Mouse (Mus musculus): ENCODE data around the gene Sall4.
"Not testable (repeated sequence)": the region's sequence is repeated elsewhere in the genome, so short reads cannot be mapped to it uniquely, and the experiment has no call there.

DNA sequence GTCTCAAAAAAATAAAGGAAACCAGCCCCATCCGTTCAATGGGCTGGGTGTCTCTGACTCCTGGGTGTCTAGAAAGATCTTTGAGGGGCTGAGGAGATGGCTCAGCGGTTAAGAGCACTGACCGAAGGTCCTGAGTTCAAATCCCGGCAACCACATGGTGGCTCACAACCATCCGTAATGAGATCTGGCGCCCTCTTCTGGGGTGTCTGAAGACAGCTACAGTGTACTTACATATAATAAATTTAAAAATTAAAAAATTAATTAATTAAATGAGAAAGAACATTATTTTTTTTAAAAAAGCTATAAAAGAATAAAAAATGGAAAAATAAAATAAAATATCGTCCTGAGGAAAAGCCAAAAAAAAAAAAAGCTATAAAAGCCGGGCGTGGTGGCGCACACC is 23.3 kb downstream of the Sall4 start:
- not testable (repeated sequence) for TF ChIP-seq POLR2A (IDR thresholded peaks at IDR 0.05; ENCODE audit: borderline replicate concordance, control insufficient read depth, low read depth, low read length); CTCF (IDR thresholded peaks at IDR 0.05; ENCODE audit: control insufficient read depth, insufficient read depth, low read length)
